Mouse (Mus musculus) frontal cortex, postnatal 10 days (tissue): ENCODE measurements around the gene Crot.
"Not testable (repeated sequence)": the region's sequence is repeated elsewhere in the genome, so short reads cannot be mapped to it uniquely, and the experiment has no call there.

ENCODE experiments used
- DNase-seq, 2 experiments: peaks; one replicate each; pipeline ENCODE4 v3.0.0; 2022; ENCODE audit warnings: low spot score in 2 of 2, mixed read lengths in 1 of 2

The Crot gene

GRCm38 (mm10) chr5:8996686-8997512 lies at the start of gene Crot:
Crot (minus strand) TSS chr5:8997324.
- DNase-seq: peak; percentile 87 to 92

- no peak for DNase-seq
Measured at GRCm38 (mm10) chr5:9045904-9046303, 48.8 kb upstream of the Crot start.

- DNase-seq: no peak
Measured at GRCm38 (mm10) chr5:9044821-9045220, 47.7 kb upstream of the Crot start.

GRCm38 (mm10) chr5:9043582-9044267 lies 46.6 kb upstream of the Crot start:
- DNase-seq: no peak

GRCm38 (mm10) chr5:9042721-9043416 lies 45.7 kb upstream of the Crot start:
- DNase-seq: no peak

GRCm38 (mm10) chr5:9040665-9041215 lies 43.6 kb upstream of the Crot start:
- no peak for DNase-seq

- DNase-seq: no peak
Measured at GRCm38 (mm10) chr5:9039978-9040377, 42.9 kb upstream of the Crot start.

GRCm38 (mm10) chr5:9037292-9037691 lies 40.2 kb upstream of the Crot start:
- DNase-seq: no peak

- DNase-seq: no peak
Measured at GRCm38 (mm10) chr5:9035457-9035856, 38.3 kb upstream of the Crot start.

- no peak for DNase-seq
Measured at GRCm38 (mm10) chr5:9034535-9034934, 37.4 kb upstream of the Crot start.

GRCm38 (mm10) chr5:9033843-9034242 lies 36.7 kb upstream of the Crot start:
- DNase-seq: no peak

- DNase-seq: no peak
Measured at GRCm38 (mm10) chr5:9032641-9033040, 35.5 kb upstream of the Crot start.

GRCm38 (mm10) chr5:9032101-9032590 lies 35.0 kb upstream of the Crot start:
- DNase-seq: no peak

- no peak for DNase-seq
Measured at GRCm38 (mm10) chr5:9028266-9028841, 31.2 kb upstream of the Crot start.

- no peak for DNase-seq
Measured at GRCm38 (mm10) chr5:9015352-9015751, 18.2 kb upstream of the Crot start.

- DNase-seq: no peak
Measured at GRCm38 (mm10) chr5:9014774-9015173, 17.6 kb upstream of the Crot start.

- DNase-seq: no peak
Measured at GRCm38 (mm10) chr5:9011374-9011773, 14.2 kb upstream of the Crot start.

GRCm38 (mm10) chr5:9010166-9010565 lies 13.0 kb upstream of the Crot start:
- DNase-seq: no peak

GRCm38 (mm10) chr5:9006585-9006984 lies 9.5 kb upstream of the Crot start:
- not testable (repeated sequence) for DNase-seq

GRCm38 (mm10) chr5:9000006-9000405 lies 2.9 kb upstream of the Crot start:
- not testable (repeated sequence) for DNase-seq

GRCm38 (mm10) chr5:8999108-8999507 lies 2.0 kb upstream of the Crot start:
- no peak for DNase-seq

GRCm38 (mm10) chr5:8997513-8997895 lies 380 bp upstream of the Crot start:
- DNase-seq: no peak
